Mouse (Mus musculus): ENCODE results near the gene Cxcl10. TPM values are rescaled to one million over a fixed set of nuclear protein-coding genes. Genes with fewer than 3 reads are reported as not detected.

Cxcl10 gene
- total RNA-seq, 2 experiments from 2014 or later, result 0.40 to 1.0 TPM

- intact Hi-C loops (cut with DNase I), result no loop called here
These were observed 25.4 kb downstream of the Cxcl10 start for GRCm38 (mm10) chr5:92323264-92323663.

GRCm38 (mm10) chr5:92322612-92323011, 26.1 kb downstream of the Cxcl10 start:
- intact Hi-C loops (cut with DNase I), result no loop called here
- no peak for DNase-seq

More at GRCm38 (mm10) chr5:92323264-92323663, 25.4 kb downstream of the Cxcl10 start:
- peak; percentile 86 to 89 for DNase-seq

GRCm38 (mm10) chr5:92321631-92322400, 26.9 kb downstream of the Cxcl10 start:
- intact Hi-C loops (cut with DNase I), result no loop called here
- DNase-seq, result no peak

GRCm38 (mm10) chr5:92318596-92318995, 30.1 kb downstream of the Cxcl10 start:
- no peak for DNase-seq
- intact Hi-C loops (cut with DNase I), result loop anchor here (10.0 kb wide), 1 partner anchor 176 kb away; no protein-coding TSS in a partner anchor

DNA sequence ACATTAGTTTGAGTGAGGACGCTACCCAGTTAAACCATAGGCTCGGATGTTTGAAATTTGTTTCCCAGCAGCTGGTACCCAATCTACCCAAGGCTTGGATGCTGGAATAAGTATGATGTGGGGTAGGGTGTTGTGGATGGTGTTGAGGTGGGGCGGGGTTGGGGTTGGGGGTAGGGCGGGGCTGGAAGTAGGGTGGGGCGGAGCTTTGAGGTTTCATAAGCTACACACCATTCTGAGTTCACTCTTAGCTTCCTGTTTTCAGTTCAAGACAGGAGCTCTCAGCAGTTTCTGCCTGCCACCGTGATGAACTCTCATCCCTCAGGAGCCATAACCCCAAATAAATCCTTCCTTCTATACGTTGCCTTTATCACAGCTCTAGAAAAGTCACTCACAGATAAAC, 30.6 kb downstream of the Cxcl10 start:
- intact Hi-C loops (cut with DNase I), result loop anchor here (10.0 kb wide), 1 partner anchor 177 kb away; no protein-coding TSS in a partner anchor
- DNase-seq, result no peak

GRCm38 (mm10) chr5:92313776-92314175, 34.9 kb downstream of the Cxcl10 start:
- DNase-seq, result peak; percentile 20 to 22
- intact Hi-C loops (cut with DNase I), result loop anchor here (1.0 to 10.0 kb wide), 2 partner anchors 64 to 181 kb away; no protein-coding TSS in a partner anchor

DNA sequence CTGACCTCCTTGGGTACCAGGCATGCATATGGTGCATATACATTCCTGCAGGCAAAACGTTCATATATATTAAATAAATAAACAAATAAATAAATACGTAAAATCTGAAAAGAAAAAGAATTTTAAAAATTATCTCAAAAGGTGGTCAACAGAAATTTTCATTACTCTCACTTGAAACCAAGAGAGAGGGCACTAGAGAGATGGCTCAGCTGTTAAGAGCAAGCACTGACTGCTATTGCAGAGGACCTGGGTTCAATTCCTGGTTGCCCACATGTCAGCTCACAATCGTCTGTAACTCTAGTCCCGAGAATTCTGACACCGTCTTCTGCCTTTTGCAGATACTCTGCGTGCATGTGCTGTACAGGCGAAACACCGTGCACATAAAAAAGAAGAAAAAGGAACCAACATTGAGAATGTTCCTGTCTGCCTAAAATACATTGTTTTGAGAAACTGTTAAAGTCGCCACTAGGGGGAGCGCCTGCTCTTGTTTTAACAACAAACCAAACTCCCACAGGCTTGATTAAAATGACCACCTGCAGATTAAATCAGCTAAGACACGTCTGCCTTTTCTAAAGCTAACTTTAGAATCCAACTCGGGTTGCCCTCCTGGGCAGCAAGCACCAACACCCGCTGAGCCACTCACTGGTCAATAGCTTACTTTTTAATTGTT, 36.5 kb downstream of the Cxcl10 start:
- intact Hi-C loops (cut with DNase I), result loop anchor here (1.0 to 10.0 kb wide), 2 partner anchors 69 to 183 kb away; no protein-coding TSS in a partner anchor
- peak; percentile 87 to 94 for DNase-seq

GRCm38 (mm10) chr5:92309681-92310511, 38.8 kb downstream of the Cxcl10 start, which contains the start of gene Sdad1:
TSS of gene Sdad1 (minus strand) at chr5:92310479.
- peak; percentile 94 to 96 for DNase-seq
- intact Hi-C loops (cut with DNase I), result loop anchor here (10.0 kb wide), 1 partner anchor 185 kb away; no protein-coding TSS in a partner anchor

DNA sequence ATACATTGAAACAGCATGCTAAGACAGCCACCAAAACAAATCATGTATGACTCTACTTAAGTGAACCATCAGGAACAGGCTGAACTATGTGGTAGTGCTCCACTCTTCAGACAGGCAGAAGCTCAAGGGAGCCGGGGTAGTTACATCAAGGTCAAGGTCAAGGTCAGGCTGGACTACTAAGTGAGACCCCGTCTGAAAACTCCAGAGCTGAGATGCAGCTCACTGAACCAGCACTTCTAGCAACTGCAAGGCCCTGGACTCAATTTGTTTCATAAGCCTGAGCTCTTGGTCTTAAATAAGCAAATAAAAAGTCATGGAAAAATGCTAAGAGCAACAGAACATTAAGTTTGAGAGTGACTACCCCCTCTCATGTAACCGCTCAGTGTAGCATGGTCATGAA, 44.4 kb downstream of the Cxcl10 start:
- DNase-seq, result no peak
- intact Hi-C loops (cut with DNase I), result no loop called here

GRCm38 (mm10) chr5:92302149-92302840, 46.4 kb downstream of the Cxcl10 start:
- peak; percentile 29 to 47 for DNase-seq
- intact Hi-C loops (cut with DNase I), result no loop called here

Other genes with a start within 250 kb of the Cxcl10 start
- gene Uso1, start 211.0 kb downstream of the Cxcl10 start, total RNA-seq (2021), result 10 to 100 TPM; 42.9 to 46.4 TPM
- gene U90926, start 133.5 kb downstream of the Cxcl10 start, total RNA-seq (2021), result not detected
- gene Ppef2, start 92.6 kb downstream of the Cxcl10 start, total RNA-seq (2021), result not detected
- gene Naaa, start 70.7 kb downstream of the Cxcl10 start, total RNA-seq (2021), result 10 to 100 TPM in 1 of 2 experiments, 1 to 10 TPM in 1; 9.9 to 13.0 TPM
- gene Sdad1, start 38.4 kb downstream of the Cxcl10 start, total RNA-seq (2021), result 10 to 100 TPM; 15.6 to 18.0 TPM
- under 1 TPM; 0.64 to 0.81 TPM for gene Cxcl9, start 20.8 kb downstream of the Cxcl10 start, total RNA-seq (2021)
- gene Art3, start 17.1 kb downstream of the Cxcl10 start, total RNA-seq (2021), result 100 to 1,000 TPM; 369 to 606 TPM
- 10 to 100 TPM; 20.7 to 27.0 TPM for gene Nup54, start 86.3 kb upstream of the Cxcl10 start, total RNA-seq (2021)
- gene Scarb2, start 157.9 kb upstream of the Cxcl10 start, total RNA-seq (2021), result 10 to 100 TPM; 93.1 to 98.1 TPM
- not detected for gene Fam47e, start 206.2 kb upstream of the Cxcl10 start, total RNA-seq (2021)